24 mouse cellular contexts compared by ENCODE assay signal in genomic region chr9:40343053-40343652, GRCm38 (mm10).
DNase-seq lines count a peak whose midpoint lies in the region; ATAC-seq and TF ChIP-seq lines count a peak whose summit lies in the region.
"Had no signal": no experiment of that assay in that cellular context is flagged by ENCODE, and none has a peak within 500 bp of the region (broad histone marks: within the 10 kb centered on the region; RNA-seq: fewer than 3 reads in every experiment).

No protein-coding gene starts in this region.

- WGBS in forebrain, embryonic 16.5 days = 89% methylated on average over 9 of the region's 9 CpGs
- 89% methylated on average over 9 of the region's 9 CpGs for WGBS in forebrain, embryonic 13.5 days
- 91% methylated on average over 9 of the region's 9 CpGs for WGBS in midbrain, postnatal 0 days
- WGBS in midbrain, embryonic 10.5 days = 93% methylated on average over 9 of the region's 9 CpGs
- 89% methylated on average over 9 of the region's 9 CpGs for WGBS in heart, adult 2 months

- TF ChIP-seq CTCF in midbrain, postnatal 0 days (IDR thresholded peaks at IDR 0.05) = no peak
- TF ChIP-seq CTCF in cortical plate, adult 2 months (IDR thresholded peaks at IDR 0.05; ENCODE audit: extremely low read depth, insufficient read depth, low read length) = no peak
- no peak for TF ChIP-seq CTCF in heart, adult 2 months (IDR thresholded peaks at IDR 0.05)

- DNase-seq in midbrain, postnatal 0 days (ENCODE audit: low spot score) = no peak
- no peak for DNase-seq in midbrain, embryonic 10.5 days (ENCODE audit: low spot score)
- no peak for DNase-seq in heart, adult 2 months
- DNase-seq in cerebellum, adult 9-10 months = no peak
- DNase-seq: cerebellum, adult 8-10 months; gastrocnemius, adult 2 months; kidney, adult 2 months; layer of hippocampus, postnatal 36 days; lung, adult 18-20 months; lung, postnatal 10 days; right cerebral cortex, postnatal 14 days; thymus, postnatal 14 days had no signal

- H3K4me1 ChIP-seq in forebrain, embryonic 16.5 days (replicated peaks; ENCODE audit: control insufficient read depth, insufficient read depth, low read length) = peaks cover 52% of the 10 kb centered on the region
- H3K4me1 ChIP-seq in forebrain, embryonic 13.5 days = peaks cover 34% of the 10 kb centered on the region
- H3K4me1 ChIP-seq in midbrain, postnatal 0 days (ENCODE audit: insufficient read depth, low read length) = peaks cover 15% of the 10 kb centered on the region; the same call in 1 of the 2 replicates
- H3K4me1 ChIP-seq in midbrain, embryonic 10.5 days = peaks cover 16% of the 10 kb centered on the region
- H3K4me1 ChIP-seq in cortical plate, adult 2 months (ENCODE audit: control insufficient read depth, insufficient read depth, low read length) = peaks cover 18% of the 10 kb centered on the region
- H3K4me1 ChIP-seq in heart, adult 2 months (ENCODE audit: control insufficient read depth, insufficient read depth, low read length) = peaks cover 8% of the 10 kb centered on the region

- no peak overlapping the region for H3K4me3 ChIP-seq in forebrain, embryonic 16.5 days (replicated peaks; ENCODE audit: low read length)
- no peak overlapping the region for H3K4me3 ChIP-seq in forebrain, embryonic 13.5 days
- no peak overlapping the region for H3K4me3 ChIP-seq in midbrain, postnatal 0 days (ENCODE audit: low read depth, low read length)
- no peak overlapping the region for H3K4me3 ChIP-seq in midbrain, embryonic 10.5 days
- peak overlapping the region; percentile 63 for H3K4me3 ChIP-seq in cortical plate, adult 2 months (ENCODE audit: insufficient read depth, low read length)
- no peak overlapping the region for H3K4me3 ChIP-seq in heart, adult 2 months
- H3K4me3 ChIP-seq: embryonic facial prominence, embryonic 12.5 days; gastrocnemius, adult 2 months; hindbrain, embryonic 10.5 days; limb, embryonic 13.5 days; liver, embryonic 12.5 days; midbrain, embryonic 13.5 days had no signal

- no peak for ATAC-seq in forebrain, embryonic 16.5 days
- no peak for ATAC-seq in forebrain, embryonic 13.5 days
- no peak for ATAC-seq in midbrain, postnatal 0 days (ENCODE audit: low FRiP score)
- ATAC-seq: liver, embryonic 12.5 days; midbrain, embryonic 13.5 days; Patski had no signal

- no peaks in the 10 kb centered on the region for H3K36me3 ChIP-seq in forebrain, embryonic 16.5 days (ENCODE audit: control insufficient read depth, insufficient read depth)
- H3K36me3 ChIP-seq in forebrain, embryonic 13.5 days (ENCODE audit: poor library complexity, severe bottlenecking) = no peaks in the 10 kb centered on the region
- no peaks in the 10 kb centered on the region for H3K36me3 ChIP-seq in midbrain, postnatal 0 days (ENCODE audit: insufficient read depth, low read length)
- H3K36me3 ChIP-seq in midbrain, embryonic 10.5 days = no peaks in the 10 kb centered on the region
- no peaks in the 10 kb centered on the region; the same call in 1 of the 2 replicates for H3K36me3 ChIP-seq in heart, adult 2 months (ENCODE audit: control insufficient read depth, insufficient read depth, low read length)
- H3K36me3 ChIP-seq: embryonic facial prominence, embryonic 12.5 days; G1E; hindbrain, embryonic 10.5 days; limb, embryonic 13.5 days; liver, embryonic 12.5 days; midbrain, embryonic 13.5 days had no signal

- TF ChIP-seq EP300 in heart, adult 2 months (IDR thresholded peaks at IDR 0.05; ENCODE audit: insufficient read depth, low read depth, low read length) = no peak

- H3K4me2 ChIP-seq in forebrain, embryonic 16.5 days (ENCODE audit: low read length) = peak overlapping the region; percentile 58; the same call in 1 of the 2 replicates
- H3K4me2 ChIP-seq in forebrain, embryonic 13.5 days = no peak overlapping the region
- peak overlapping the region; percentile 83 for H3K4me2 ChIP-seq in midbrain, postnatal 0 days (ENCODE audit: low read depth, low read length, poor library complexity, severe bottlenecking)
- H3K4me2 ChIP-seq: embryonic facial prominence, embryonic 12.5 days; heart, embryonic 11.5 days; limb, embryonic 13.5 days; liver, embryonic 12.5 days; midbrain, embryonic 13.5 days had no signal

- intact Hi-C loops in heart, adult 2 months (cut with DNase I) = no loop called here

- H3K27ac ChIP-seq in forebrain, embryonic 16.5 days (ENCODE audit: low read length) = no peak overlapping the region
- H3K27ac ChIP-seq in forebrain, embryonic 13.5 days = no peak overlapping the region
- H3K27ac ChIP-seq in midbrain, postnatal 0 days (ENCODE audit: low read depth, low read length) = no peak overlapping the region
- H3K27ac ChIP-seq in midbrain, embryonic 10.5 days (replicated peaks) = no peak overlapping the region
- peak overlapping the region; percentile 82 for H3K27ac ChIP-seq in cortical plate, adult 2 months (ENCODE audit: insufficient read depth, low read length)
- no peak overlapping the region for H3K27ac ChIP-seq in heart, adult 2 months
- H3K27ac ChIP-seq: embryonic facial prominence, embryonic 12.5 days; gastrocnemius, adult 2 months; hindbrain, embryonic 10.5 days; kidney, postnatal 0 days; limb, embryonic 13.5 days; liver, embryonic 12.5 days; midbrain, embryonic 13.5 days had no signal

- H3K9ac ChIP-seq in forebrain, embryonic 16.5 days (replicated peaks; ENCODE audit: low read depth, low read length) = no peak overlapping the region
- no peak overlapping the region for H3K9ac ChIP-seq in forebrain, embryonic 13.5 days
- no peak overlapping the region for H3K9ac ChIP-seq in midbrain, postnatal 0 days (replicated peaks; ENCODE audit: low read length, poor library complexity, severe bottlenecking)
- H3K9ac ChIP-seq in heart, adult 2 months (ENCODE audit: low read depth, low read length) = no peak overlapping the region
- H3K9ac ChIP-seq: embryonic facial prominence, embryonic 12.5 days; limb, embryonic 13.5 days; liver, embryonic 12.5 days; midbrain, embryonic 13.5 days had no signal

- H3K79me2 ChIP-seq in heart, adult 2 months (replicated peaks; ENCODE audit: control insufficient read depth, insufficient read depth, low read length) = no peaks in the 10 kb centered on the region

- no peaks in the 10 kb centered on the region for H3K27me3 ChIP-seq in forebrain, embryonic 16.5 days (replicated peaks; ENCODE audit: control insufficient read depth, insufficient read depth, low read length)
- H3K27me3 ChIP-seq in forebrain, embryonic 13.5 days = no peaks in the 10 kb centered on the region
- H3K27me3 ChIP-seq in midbrain, postnatal 0 days (ENCODE audit: insufficient read depth, low read length) = no peaks in the 10 kb centered on the region
- no peaks in the 10 kb centered on the region for H3K27me3 ChIP-seq in midbrain, embryonic 10.5 days (ENCODE audit: low read depth, poor library complexity, severe bottlenecking)
- no peaks in the 10 kb centered on the region for H3K27me3 ChIP-seq in heart, adult 2 months (ENCODE audit: control insufficient read depth, insufficient read depth, low read length)
- H3K27me3 ChIP-seq: embryonic facial prominence, embryonic 12.5 days; limb, embryonic 13.5 days; liver, embryonic 12.5 days; midbrain, embryonic 13.5 days; Patski had no signal

- TF ChIP-seq POLR2A in cortical plate, adult 2 months (IDR thresholded peaks at IDR 0.05; ENCODE audit: extremely low read depth, insufficient read depth, low read length) = no peak
- TF ChIP-seq POLR2A in heart, adult 2 months (IDR thresholded peaks at IDR 0.05; ENCODE audit: insufficient read depth, low read depth, low read length) = no peak

- no peaks in the 10 kb centered on the region for H3K9me3 ChIP-seq in forebrain, embryonic 16.5 days (ENCODE audit: control insufficient read depth, low read length)
- no peaks in the 10 kb centered on the region for H3K9me3 ChIP-seq in forebrain, embryonic 13.5 days (replicated peaks)
- H3K9me3 ChIP-seq in midbrain, postnatal 0 days (ENCODE audit: low read length) = no peaks in the 10 kb centered on the region
- H3K9me3 ChIP-seq in midbrain, embryonic 10.5 days (replicated peaks) = no peaks in the 10 kb centered on the region
- H3K9me3 ChIP-seq: embryonic facial prominence, embryonic 12.5 days; limb, embryonic 13.5 days; liver, embryonic 12.5 days; midbrain, embryonic 13.5 days had no signal
